Mouse (Mus musculus) frontal cortex, postnatal 25 days (tissue): ENCODE measurements around the gene Helb.
"Not testable (repeated sequence)": the region's sequence is repeated elsewhere in the genome, so short reads cannot be mapped to it uniquely, and the experiment has no call there.

Experiments
- DNase-seq, 2 experiments: peaks; one replicate each; pipeline ENCODE4 v3.0.0; 2022; ENCODE audit warnings: low spot score in 2 of 2

Gene Helb

GRCm38 (mm10) chr10:120112507-120113396 is at the start of gene Helb:
Helb (minus strand) TSS chr10:120112987.
- DNase-seq: peak; percentile 91 to 92

DNA sequence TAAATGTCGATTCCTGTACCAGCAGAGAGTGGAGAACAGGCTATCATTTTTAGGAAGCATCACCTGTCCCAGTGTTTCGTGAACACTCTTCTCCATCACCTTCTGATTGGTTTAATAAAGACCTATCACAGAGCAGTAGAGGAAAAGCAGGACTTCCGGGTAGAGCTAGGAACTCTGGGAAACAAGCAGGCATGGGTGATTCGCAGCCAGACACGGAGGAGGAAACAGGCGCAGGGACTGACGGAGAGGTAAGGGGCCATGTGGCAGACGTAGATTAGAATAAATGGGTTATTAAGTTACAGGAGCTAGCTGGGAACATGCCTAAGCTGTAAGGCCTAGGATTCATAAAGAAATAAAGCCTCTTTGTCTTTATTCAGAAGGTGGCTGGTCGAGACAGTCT is 47.7 kb upstream of the Helb start:
- no peak for DNase-seq

GRCm38 (mm10) chr10:120153911-120154310 is 41.1 kb upstream of the Helb start:
- DNase-seq: no peak

DNA sequence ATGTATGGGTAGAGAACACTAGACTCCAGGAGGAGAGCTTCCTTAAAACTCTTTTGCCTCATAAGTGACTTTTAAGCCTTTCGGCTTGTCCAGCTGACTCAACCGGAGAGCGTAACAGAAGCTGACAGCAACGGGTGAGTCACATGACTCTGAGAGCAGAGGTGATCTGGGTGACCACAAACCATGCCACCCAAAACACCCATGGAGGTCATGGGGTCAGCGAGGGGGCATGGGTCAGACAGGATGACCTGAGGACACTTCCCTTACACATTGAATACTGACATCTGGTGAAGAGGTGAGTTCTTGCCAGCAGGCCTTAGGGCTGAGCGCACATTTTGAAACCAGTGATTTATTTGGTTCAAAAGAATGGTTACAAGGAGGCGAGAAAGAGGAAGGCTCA is 38.9 kb upstream of the Helb start:
- no peak for DNase-seq

- DNase-seq: no peak
These were observed 28.2 kb upstream of the Helb start for GRCm38 (mm10) chr10:120140916-120141516.

GRCm38 (mm10) chr10:120140193-120140592 is 27.4 kb upstream of the Helb start:
- no peak for DNase-seq

DNA sequence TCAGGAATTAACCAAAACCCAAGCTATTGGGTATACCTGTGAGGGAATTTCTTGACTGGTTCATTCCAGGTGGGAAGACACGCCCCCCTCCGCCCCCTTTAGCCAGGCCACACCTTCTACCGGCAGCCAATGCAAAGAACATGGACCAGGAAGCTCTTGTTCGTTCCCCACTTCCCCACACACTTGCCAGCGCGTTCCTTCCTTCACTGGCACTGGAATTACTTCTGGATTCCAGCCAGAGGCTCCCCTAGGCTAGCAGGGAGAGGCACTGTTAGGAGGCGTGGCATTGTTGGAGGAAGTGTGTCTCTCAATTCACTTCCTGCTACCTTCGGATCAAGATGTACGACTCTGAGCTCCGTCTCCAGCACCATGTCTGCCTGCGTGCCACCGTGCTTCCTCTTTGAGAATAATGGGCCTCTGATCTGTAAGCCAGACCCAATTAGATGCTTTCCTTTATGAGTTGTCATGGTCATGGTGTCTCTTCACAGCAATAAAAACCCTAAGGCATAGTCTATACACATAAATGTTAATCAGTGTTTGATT is 23.3 kb upstream of the Helb start:
- no peak for DNase-seq

- DNase-seq: no peak
These were observed 20.9 kb upstream of the Helb start for GRCm38 (mm10) chr10:120133697-120134096.

GRCm38 (mm10) chr10:120130621-120131020 is 17.8 kb upstream of the Helb start:
- peak; percentile 43 to 46 for DNase-seq

DNA sequence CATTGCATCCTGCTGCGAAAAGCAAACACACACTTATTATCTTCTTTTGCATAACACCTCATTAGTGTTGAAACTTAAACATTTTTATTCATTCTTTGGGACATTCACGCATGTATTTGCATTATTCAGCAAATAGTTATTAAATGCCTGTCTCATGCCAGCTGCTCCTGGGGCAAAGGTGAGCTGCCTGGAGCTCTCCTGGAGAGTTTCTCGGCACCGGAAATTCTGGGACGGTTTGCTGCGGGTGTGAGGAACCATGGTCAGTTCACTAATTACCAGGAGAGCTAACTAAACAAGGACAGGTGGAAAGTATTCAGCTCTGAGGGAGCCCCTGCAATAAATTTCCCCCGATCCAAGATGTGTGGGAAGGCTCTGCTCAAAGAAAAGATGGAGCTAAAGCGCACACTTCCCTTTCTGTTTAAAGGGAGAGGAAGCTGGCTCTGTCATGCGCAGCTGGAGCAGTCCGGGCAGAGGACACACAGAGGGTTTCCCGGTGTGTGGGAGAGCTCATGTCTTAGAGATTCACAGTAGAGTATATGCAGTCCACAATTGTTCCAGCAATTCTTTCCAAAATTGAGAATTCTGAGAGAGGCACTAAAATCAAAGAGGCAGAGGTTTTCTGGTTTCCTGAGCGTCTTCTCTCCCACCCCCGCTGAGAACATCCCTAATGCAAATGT is 16.0 kb upstream of the Helb start:
- no peak for DNase-seq

- DNase-seq: no peak
These were observed 12.7 kb upstream of the Helb start for GRCm38 (mm10) chr10:120125465-120125857.

DNA sequence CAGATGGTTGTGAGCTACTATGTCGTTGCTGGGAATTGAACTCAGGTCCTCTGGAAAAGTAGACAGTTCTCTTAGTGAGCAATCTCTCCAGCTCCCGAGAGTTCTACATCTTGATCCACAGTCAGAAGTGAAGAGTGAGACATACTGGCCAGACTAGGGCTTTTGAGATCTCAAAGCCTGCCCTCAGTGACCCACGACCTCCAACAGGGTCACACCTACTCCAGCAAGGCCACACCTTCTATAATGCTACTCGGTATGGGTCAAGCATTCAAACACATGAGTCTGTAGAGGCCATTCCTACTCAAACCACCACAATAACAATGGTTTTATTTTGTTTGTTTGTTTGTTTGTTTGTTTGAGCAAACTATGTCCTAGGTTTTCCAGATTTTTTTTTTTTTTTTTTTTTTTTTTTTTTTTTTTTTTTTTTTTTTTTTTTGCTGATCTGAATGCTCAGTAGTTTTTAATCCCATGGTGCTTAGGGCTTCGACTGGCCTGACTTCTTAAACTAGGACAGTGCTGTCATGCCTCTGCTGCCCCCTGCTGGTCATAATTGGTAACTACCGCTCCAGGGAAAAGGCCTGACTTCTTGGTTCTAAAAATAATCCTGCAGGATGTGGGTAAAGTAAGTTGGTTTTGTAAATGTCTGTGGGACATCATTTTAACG is 12.1 kb upstream of the Helb start:
- peak; percentile 80 to 82 for DNase-seq

DNA sequence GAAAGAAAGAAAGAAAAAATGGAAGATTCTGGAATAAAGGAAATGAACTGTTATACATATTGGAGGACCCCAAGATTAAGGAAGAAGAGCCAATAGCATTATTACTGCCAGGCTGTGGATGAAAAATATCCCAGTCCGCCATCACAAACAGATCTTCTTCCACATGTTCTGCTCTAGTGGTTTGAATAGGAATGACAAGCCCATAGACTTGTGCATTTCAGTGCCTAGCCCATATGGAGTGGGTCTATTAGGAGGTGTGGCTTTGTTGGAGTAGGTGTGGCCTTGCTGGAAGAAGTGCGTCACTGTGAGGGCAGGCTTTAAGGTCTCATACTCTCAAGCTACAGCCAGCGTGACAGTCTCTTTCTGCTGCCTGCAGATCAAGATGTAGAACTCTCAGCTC is 10.9 kb upstream of the Helb start:
- no peak for DNase-seq

DNA sequence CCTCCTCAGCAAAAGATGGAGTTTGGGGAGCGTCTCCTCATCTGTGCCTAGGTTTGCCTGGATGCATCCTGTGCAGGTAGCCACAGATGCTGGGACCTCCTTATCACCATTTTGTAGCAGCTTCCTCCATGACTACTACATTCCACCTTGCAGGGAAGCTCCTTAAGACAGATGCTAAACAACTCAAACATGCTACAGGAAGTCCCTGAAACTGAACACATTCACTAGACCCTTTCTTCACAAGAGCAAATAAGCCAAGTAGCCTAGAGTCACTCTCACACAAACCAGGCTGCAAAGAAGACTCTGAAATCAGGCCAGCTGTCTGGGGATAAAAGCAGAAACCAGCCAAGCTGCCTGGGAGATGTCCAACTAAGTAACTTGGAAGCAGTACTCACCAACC is 2.5 kb upstream of the Helb start:
- no peak for DNase-seq

- no peak for DNase-seq
These were observed 1.7 kb upstream of the Helb start for GRCm38 (mm10) chr10:120114493-120114892.

DNA sequence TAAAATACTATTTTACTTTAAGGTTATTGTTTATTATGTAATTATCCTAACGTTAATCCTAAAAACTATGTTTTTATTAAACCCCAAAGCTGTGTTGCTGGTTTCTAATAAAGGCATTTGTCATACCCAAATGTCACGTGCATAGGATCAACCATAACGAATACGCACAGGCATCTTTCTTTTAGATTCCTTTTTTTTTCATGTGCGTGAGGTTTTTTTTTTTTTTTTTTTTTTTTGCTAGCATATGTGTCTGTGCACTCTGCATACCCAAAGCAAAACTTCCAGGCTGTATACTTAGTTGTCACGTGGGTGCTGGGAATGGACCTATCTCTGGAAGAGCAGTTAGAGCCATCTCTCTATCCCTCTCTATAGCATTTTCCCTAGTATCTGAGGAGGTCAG is 1.2 kb upstream of the Helb start:
- DNase-seq: no peak

GRCm38 (mm10) chr10:120113482-120113881 is 695 bp upstream of the Helb start:
- not testable (repeated sequence) for DNase-seq

- no peak for DNase-seq
These were observed 982 bp downstream of the Helb start for GRCm38 (mm10) chr10:120111691-120112319.

GRCm38 (mm10) chr10:120100806-120101205 is 12.0 kb downstream of the Helb start:
- DNase-seq: no peak

DNA sequence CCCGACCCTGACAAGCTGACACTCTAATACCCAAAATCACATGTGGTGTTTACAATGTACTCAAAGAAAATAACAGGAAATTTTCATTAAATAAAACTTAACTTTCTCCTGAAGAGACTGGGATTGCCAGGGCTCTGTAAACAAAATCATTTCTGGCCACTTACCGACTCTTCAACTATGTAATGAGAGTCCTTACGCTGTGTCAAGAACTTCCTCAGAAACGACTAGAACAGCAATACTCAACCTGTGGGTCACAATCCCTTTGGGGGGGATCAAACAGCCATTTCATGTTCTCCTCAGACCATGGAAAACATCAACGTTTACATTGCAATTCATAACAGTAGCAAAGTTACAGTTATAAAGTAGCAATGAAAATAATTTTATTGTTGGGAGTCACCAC is 15.2 kb downstream of the Helb start:
- no peak for DNase-seq

- DNase-seq: no peak
These were observed 17.1 kb downstream of the Helb start for GRCm38 (mm10) chr10:120095716-120096115.
